11 mouse cellular contexts compared by ENCODE assay signal in the genomic region with DNA sequence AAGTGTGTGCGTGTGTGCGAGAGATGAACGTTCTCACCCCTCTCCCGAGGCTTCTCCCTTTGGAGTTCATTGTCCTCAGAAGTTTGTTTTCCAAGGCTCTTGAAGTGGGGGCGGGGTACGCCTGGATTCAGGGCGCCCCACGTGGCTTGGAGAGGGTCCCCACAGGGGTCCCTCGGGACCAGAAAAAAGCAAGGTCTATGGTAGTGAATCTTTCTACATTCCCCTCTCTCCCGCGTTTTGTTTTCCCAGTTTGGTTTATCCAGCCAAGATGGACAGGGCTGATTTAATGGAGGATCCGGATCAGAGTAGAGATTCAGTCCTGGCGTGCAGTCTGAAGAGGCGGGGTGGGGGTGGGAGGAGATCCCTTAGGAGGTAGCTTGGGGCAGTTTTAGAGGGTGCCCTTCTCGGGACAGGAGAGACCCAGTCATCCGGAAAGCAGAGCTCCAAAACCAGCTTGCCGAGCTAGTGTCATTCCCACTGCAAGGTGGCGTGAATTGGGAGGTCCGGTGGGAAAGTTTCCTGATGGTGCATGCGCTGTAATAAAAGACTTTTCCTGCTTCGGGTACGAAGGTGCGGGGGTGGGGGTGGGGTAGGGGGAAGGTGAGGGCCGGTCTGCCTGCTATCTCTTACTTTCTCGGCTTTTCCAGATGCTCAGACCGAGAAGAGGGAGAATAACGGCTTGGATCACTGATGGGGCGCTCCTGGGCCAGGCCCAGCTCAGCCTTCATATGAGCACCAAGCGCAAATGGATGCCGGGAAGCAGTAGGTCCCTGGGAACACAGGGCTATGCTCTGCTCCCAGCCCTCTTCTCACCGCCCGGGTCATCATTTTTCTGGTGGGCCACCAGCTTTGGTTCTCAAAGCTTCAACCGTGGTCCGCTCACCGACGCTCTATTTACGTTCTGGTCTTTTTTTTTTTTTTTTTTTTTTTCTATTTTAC. TPM values are rescaled to one million over a fixed set of nuclear protein-coding genes. Genes with fewer than 3 reads are reported as not detected.
DNase-seq lines count a peak whose midpoint lies in the region; ATAC-seq lines count a peak whose summit lies in the region.
"Had no signal": no experiment of that assay in that cellular context is flagged by ENCODE, and none has a peak within 500 bp of the region (broad histone marks: within the 10 kb centered on the region; RNA-seq: fewer than 3 reads in every experiment).

No protein-coding gene starts in this region.

- no peak overlapping the region for H3K27ac ChIP-seq in neural tube, embryonic 11.5 days (ENCODE audit: low read depth, low read length)
- H3K27ac ChIP-seq in forebrain, embryonic 16.5 days (ENCODE audit: low read length) = peak overlapping the region; percentile 34; the same call in 1 of the 2 replicates
- no peak overlapping the region for H3K27ac ChIP-seq in limb, embryonic 10.5 days
- H3K27ac ChIP-seq: liver, embryonic 15.5 days had no signal

- H3K4me2 ChIP-seq in neural tube, embryonic 11.5 days (ENCODE audit: low read depth) = peak overlapping the region; percentile 34
- peak overlapping the region; percentile 42 for H3K4me2 ChIP-seq in forebrain, embryonic 16.5 days (ENCODE audit: low read length)
- H3K4me2 ChIP-seq: liver, embryonic 15.5 days had no signal

- H3K9me3 ChIP-seq in neural tube, embryonic 11.5 days (ENCODE audit: control insufficient read depth, low read length) = no peaks in the 10 kb centered on the region
- no peaks in the 10 kb centered on the region for H3K9me3 ChIP-seq in forebrain, embryonic 16.5 days (ENCODE audit: control insufficient read depth, low read length)
- no peaks in the 10 kb centered on the region for H3K9me3 ChIP-seq in limb, embryonic 10.5 days (replicated peaks)
- H3K9me3 ChIP-seq: liver, embryonic 15.5 days had no signal

- peaks cover 59% of the 10 kb centered on the region for H3K27me3 ChIP-seq in neural tube, embryonic 11.5 days (ENCODE audit: control insufficient read depth, insufficient read depth, low read length)
- peaks cover 22% of the 10 kb centered on the region for H3K27me3 ChIP-seq in forebrain, embryonic 16.5 days (replicated peaks; ENCODE audit: control insufficient read depth, insufficient read depth, low read length)
- peaks cover 100% of the 10 kb centered on the region for H3K27me3 ChIP-seq in limb, embryonic 10.5 days (ENCODE audit: low read depth, poor library complexity, severe bottlenecking)

- H3K4me1 ChIP-seq in neural tube, embryonic 11.5 days (ENCODE audit: control insufficient read depth, insufficient read depth, low read length) = peaks cover 20% of the 10 kb centered on the region
- peaks cover 27% of the 10 kb centered on the region for H3K4me1 ChIP-seq in forebrain, embryonic 16.5 days (replicated peaks; ENCODE audit: control insufficient read depth, insufficient read depth, low read length)
- H3K4me1 ChIP-seq in limb, embryonic 10.5 days = peaks cover 17% of the 10 kb centered on the region
- H3K4me1 ChIP-seq: liver, embryonic 15.5 days had no signal

- H3K4me3 ChIP-seq in neural tube, embryonic 11.5 days (ENCODE audit: low read depth, low read length) = no peak overlapping the region; the same call in 1 of the 2 replicates
- peak overlapping the region; percentile 11 for H3K4me3 ChIP-seq in forebrain, embryonic 16.5 days (replicated peaks; ENCODE audit: low read length)
- H3K4me3 ChIP-seq in limb, embryonic 10.5 days = no peak overlapping the region; the same call in 1 of the 2 replicates
- H3K4me3 ChIP-seq: liver, embryonic 15.5 days had no signal

- 3% methylated on average over 37 of the region's 37 CpGs for WGBS in neural tube, embryonic 11.5 days
- 7% methylated on average over 37 of the region's 37 CpGs for WGBS in forebrain, embryonic 16.5 days
- WGBS in limb, embryonic 10.5 days = 2% methylated on average over 37 of the region's 37 CpGs

- no peaks in the 10 kb centered on the region for H3K36me3 ChIP-seq in neural tube, embryonic 11.5 days (ENCODE audit: control insufficient read depth, insufficient read depth, low read length)
- no peaks in the 10 kb centered on the region for H3K36me3 ChIP-seq in forebrain, embryonic 16.5 days (ENCODE audit: control insufficient read depth, insufficient read depth)
- H3K36me3 ChIP-seq in limb, embryonic 10.5 days = no peaks in the 10 kb centered on the region
- H3K36me3 ChIP-seq: liver, embryonic 15.5 days had no signal

- DNase-seq in neural tube, embryonic 11.5 days (ENCODE audit: low spot score) = peak; percentile 43
- DNase-seq in neural tube, embryonic 10.5 days (ENCODE audit: extremely low spot score, low spot score) = no peak
- peak; percentile 47 for DNase-seq in limb, embryonic 10.5 days (ENCODE audit: low spot score)
- peak; percentile 56 for DNase-seq in retina, postnatal 1 day
- DNase-seq: cerebellum, adult 2 months had no signal

- ATAC-seq in neural tube, embryonic 11.5 days (ENCODE audit: insufficient read depth, low FRiP score, low TSS enrichment) = peak; percentile 14; the same call in 1 of the 2 replicates
- peak; percentile 10 for ATAC-seq in forebrain, embryonic 16.5 days
- no peak for ATAC-seq in monocyte, adult 5-6 weeks (replicated peaks; ENCODE audit: insufficient number of reproducible peaks, low FRiP score, low TSS enrichment, poor library complexity, severe bottlenecking)
- ATAC-seq in activated CD4-positive, CD25-positive, alpha-beta regulatory T cell, adult 4 months = no peak

- 0 out of 2 replicates have a peak overlapping the region, but pooled peaks have one; percentile 6 for H3K9ac ChIP-seq in neural tube, embryonic 11.5 days (ENCODE audit: low read length)
- H3K9ac ChIP-seq in forebrain, embryonic 16.5 days (replicated peaks; ENCODE audit: low read depth, low read length) = peak overlapping the region; percentile 27; the same call in 1 of the 2 replicates
- H3K9ac ChIP-seq: liver, embryonic 15.5 days had no signal

RNA-seq across cellular contexts. Expression of a gene that starts 8.1 kb away (rescaled TPM):
- polyA plus RNA-seq in neural tube, embryonic 11.5 days (2014; fragmentation: Nextera tagmentation; extraction: Ambion mirVana) = 38.8 and 41.2 TPM in 2 replicates
- polyA plus RNA-seq in forebrain, embryonic 16.5 days (2015; fragmentation: Nextera tagmentation; extraction: Ambion mirVana) = 53.3 and 71.3 TPM in 2 replicates
- 0.13 TPM in 1 of 2 replicates, not detected in the other for polyA plus RNA-seq in limb, embryonic 10.5 days (2016; fragmentation: Nextera tagmentation; extraction: Ambion mirVana)
- 0.29 TPM in 1 of 3 replicates, not detected in the others for total RNA-seq in monocyte, adult 5-6 weeks (2017)
- polyA plus RNA-seq in activated CD4-positive, CD25-positive, alpha-beta regulatory T cell, adult 4 months (2017; shearing (Covaris generic)) = not detected
- total RNA-seq: gastrocnemius, postnatal 4 days had no signal
- polyA plus RNA-seq: liver, embryonic 15.5 days; Patski had no signal

Comparison
In these comparisons a context has a peak if more than half of its experiments do, and no peak if none do; other contexts are left out.
1. ATAC-seq: peak in neural tube, embryonic 11.5 days (single experiment) and forebrain, embryonic 16.5 days (single experiment); none in monocyte, adult 5-6 weeks (single experiment) and activated CD4-positive, CD25-positive, alpha-beta regulatory T cell, adult 4 months (single experiment).
2. RNA of a gene that starts 8.1 kb away (polyA plus RNA-seq): 53.3 to 71.3 TPM in forebrain, embryonic 16.5 days and 38.8 to 41.2 TPM in neural tube, embryonic 11.5 days; 0.13 TPM in limb, embryonic 10.5 days and not detected in activated CD4-positive, CD25-positive, alpha-beta regulatory T cell, adult 4 months; every median in the first group is over 10 times any median in the second.